In genomic region chr8:97857252-97857651, GRCm38 (mm10) we compare ENCODE assay signal across 28 mouse cellular contexts.
"Had no signal": no experiment of that assay in that cellular context is flagged by ENCODE, and none has a peak within 500 bp of the region (broad histone marks: within the 10 kb centered on the region; RNA-seq: fewer than 3 reads in every experiment).

No protein-coding gene starts in this region.

- H3K4me1 ChIP-seq: heart, embryonic 10.5 days; heart, embryonic 12.5 days; hindbrain, embryonic 10.5 days; hindbrain, embryonic 12.5 days; intestine, embryonic 15.5 days; limb, embryonic 10.5 days; limb, embryonic 12.5 days; liver, embryonic 13.5 days; liver, embryonic 15.5 days had no signal

- H3K9ac ChIP-seq: heart, embryonic 12.5 days; hindbrain, embryonic 12.5 days; hindbrain, embryonic 14.5 days; intestine, embryonic 15.5 days; limb, embryonic 12.5 days; liver, embryonic 13.5 days; liver, embryonic 15.5 days had no signal

- H3K9me3 ChIP-seq: heart, embryonic 10.5 days; heart, embryonic 12.5 days; hindbrain, embryonic 10.5 days; hindbrain, embryonic 12.5 days; intestine, embryonic 15.5 days; limb, embryonic 10.5 days; limb, embryonic 12.5 days; liver, embryonic 13.5 days; liver, embryonic 15.5 days had no signal

- H3K27ac ChIP-seq: gastrocnemius, adult 2 months; heart, embryonic 10.5 days; hindbrain, embryonic 10.5 days; hindbrain, embryonic 12.5 days; hindbrain, embryonic 14.5 days; intestine, embryonic 15.5 days; layer of hippocampus, adult 2 months; left cerebral cortex, adult 2 months; limb, embryonic 10.5 days; limb, embryonic 12.5 days; liver, embryonic 13.5 days; liver, embryonic 15.5 days had no signal

- H3K27me3 ChIP-seq: heart, embryonic 12.5 days; hindbrain, embryonic 12.5 days; intestine, embryonic 15.5 days; limb, embryonic 12.5 days; liver, embryonic 13.5 days; liver, embryonic 15.5 days had no signal

- ATAC-seq: hindbrain, embryonic 16.5 days; inflammation-experienced regulatory T-cells, adult 6 months; intestine, embryonic 15.5 days; intestine, postnatal 0 days had no signal

- H3K4me2 ChIP-seq: heart, embryonic 12.5 days; hindbrain, embryonic 12.5 days; hindbrain, embryonic 14.5 days; intestine, embryonic 15.5 days; limb, embryonic 12.5 days; liver, embryonic 11.5 days; liver, embryonic 13.5 days; liver, embryonic 15.5 days had no signal

- H3K36me3 ChIP-seq: heart, embryonic 10.5 days; heart, embryonic 12.5 days; hindbrain, embryonic 10.5 days; hindbrain, embryonic 12.5 days; intestine, embryonic 15.5 days; limb, embryonic 10.5 days; limb, embryonic 12.5 days; liver, embryonic 13.5 days; liver, embryonic 15.5 days had no signal

- H3K4me3 ChIP-seq: gastrocnemius, adult 2 months; heart, embryonic 10.5 days; heart, embryonic 12.5 days; hindbrain, embryonic 10.5 days; hindbrain, embryonic 12.5 days; intestine, embryonic 15.5 days; layer of hippocampus, adult 2 months; left cerebral cortex, adult 2 months; limb, embryonic 10.5 days; limb, embryonic 12.5 days; liver, embryonic 13.5 days; liver, embryonic 15.5 days had no signal

- DNase-seq: gastrocnemius, adult 2 months; gastrocnemius, postnatal 10 days; gastrocnemius, postnatal 25 days; heart, adult 18-20 months; heart, postnatal 10 days; heart, postnatal 4 days; kidney, adult 18-20 months; kidney, adult 8-10 months; kidney, postnatal 10 days; kidney, postnatal 25 days; kidney, postnatal 4 days; liver; liver, embryonic 13.5 days had no signal
